Mouse (Mus musculus) heart, adult 2 months (tissue): Measurements from ENCODE around the gene Uba5.

Experiments used
- CTCF ChIP-seq: fragments of 200-600 bp; IDR thresholded peaks from 2 replicates; pipeline ENCODE4 v1.8.1; 2022; ENCODE audit warnings: antibody characterized with exemption, mild to moderate bottlenecking, moderate library complexity
- EP300 ChIP-seq: fragments of 200-500 bp; IDR thresholded peaks from 2 replicates; pipeline ENCODE4 v1.6.1; 2011; ENCODE audit warnings: low read depth, low read length, control low read depth; ENCODE audit not compliant: insufficient read depth
- POLR2A ChIP-seq: fragments of 200-500 bp; IDR thresholded peaks from 2 replicates; pipeline ENCODE4 v1.6.1; 2011; ENCODE audit warnings: mild to moderate bottlenecking, low read depth, low read length, control low read depth; ENCODE audit not compliant: insufficient read depth

DNA sequence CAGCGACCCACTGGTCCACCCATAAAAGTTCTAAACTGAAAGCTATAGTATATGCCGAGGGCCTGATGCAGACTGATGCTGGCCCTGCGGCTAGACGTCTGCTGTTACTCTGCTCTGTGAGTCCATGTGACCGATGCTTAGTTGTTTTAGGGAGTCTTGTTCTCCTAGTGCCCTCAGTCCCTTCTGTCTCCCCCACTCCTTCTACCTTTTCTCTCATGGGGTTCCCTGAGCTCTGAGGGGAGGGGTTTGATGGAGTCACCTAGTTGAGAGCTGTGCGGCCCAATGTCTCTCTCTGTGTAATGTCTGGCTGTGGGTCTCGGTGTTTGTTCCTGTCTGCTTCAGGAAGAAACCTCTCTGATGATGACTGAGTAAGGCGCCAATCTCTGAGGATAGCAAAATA is 35.7 kb downstream of the Uba5 start:
- TF ChIP-seq POLR2A (no peak), CTCF (no peak), EP300 (no peak)
